Mouse (Mus musculus) cerebellum, postnatal 10 days (tissue): Measurements from ENCODE around the gene Zfp865.
"Not testable (repeated sequence)": the region's sequence is repeated elsewhere in the genome, so short reads cannot be mapped to it uniquely, and the experiment has no call there.

Experiments used
- DNase-seq, 2 experiments: peaks; one replicate each; pipeline ENCODE4 v3.0.0; 2021; ENCODE audit warnings: mixed read lengths in 2 of 2

Gene Zfp865

DNA sequence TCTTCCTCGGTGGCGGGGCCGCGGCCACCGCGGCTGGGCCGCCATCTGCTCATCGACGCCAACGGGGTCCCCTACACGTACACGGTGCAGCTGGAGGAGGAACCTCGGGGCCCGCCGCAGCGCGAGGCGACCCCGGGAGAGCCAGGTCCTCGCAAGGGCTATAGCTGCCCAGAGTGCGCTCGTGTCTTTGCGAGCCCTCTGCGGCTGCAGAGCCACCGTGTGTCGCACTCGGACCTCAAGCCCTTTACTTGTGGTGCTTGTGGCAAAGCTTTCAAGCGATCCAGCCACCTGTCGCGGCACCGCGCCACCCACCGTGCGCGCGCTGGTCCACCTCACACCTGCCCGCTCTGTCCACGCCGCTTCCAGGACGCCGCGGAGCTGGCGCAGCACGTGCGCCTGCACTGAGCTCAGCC, 32.8 kb downstream of the Zfp865 start:
- DNase-seq: peak; percentile 53

GRCm38 (mm10) chr7:5053456-5054179, 33.4 kb downstream of the Zfp865 start:
- DNase-seq: peak; percentile 50 to 57

GRCm38 (mm10) chr7:5056651-5057263, 36.6 kb downstream of the Zfp865 start:
- DNase-seq: peak; percentile 78 to 80

DNA sequence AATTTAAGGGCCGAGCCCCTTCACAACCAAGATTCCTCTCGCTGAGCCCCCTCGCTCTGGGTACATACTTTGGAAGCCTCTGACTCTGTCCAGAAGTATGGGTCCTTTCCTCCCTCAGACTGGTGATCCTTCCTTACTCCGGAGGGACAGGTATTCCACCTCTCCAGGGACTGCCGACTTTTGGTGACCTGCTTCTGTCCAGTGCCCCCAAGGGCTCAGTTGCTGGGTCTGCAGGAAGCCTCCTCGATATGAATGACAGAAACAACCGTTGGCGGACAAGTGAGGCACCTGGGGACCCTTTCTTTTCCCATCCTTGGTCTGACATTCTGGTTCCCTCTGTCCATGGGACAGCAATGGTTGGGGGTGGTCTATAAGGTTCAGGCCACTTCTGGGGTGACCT, 37.2 kb downstream of the Zfp865 start:
- peak in 1 of 2 experiments; percentile 28 for DNase-seq

DNA sequence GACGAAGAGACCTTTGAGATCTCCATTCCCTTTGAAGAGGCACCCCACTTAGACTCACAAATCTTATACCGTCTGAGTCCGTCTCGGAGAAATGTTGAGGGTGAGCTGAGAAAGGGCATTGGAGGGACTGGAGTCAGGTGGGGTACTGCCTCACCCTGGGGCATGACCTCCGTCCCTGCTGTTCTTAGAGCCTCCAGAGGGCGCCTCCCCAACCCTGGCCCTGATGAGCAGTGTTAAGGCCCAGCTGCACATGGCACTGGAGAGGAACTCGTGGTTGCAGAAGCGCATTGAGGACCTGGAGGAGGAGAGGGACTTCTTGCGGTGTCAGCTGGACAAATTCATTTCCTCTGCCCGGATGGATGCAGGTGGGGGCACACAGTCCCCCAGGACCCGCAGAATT, 37.6 kb downstream of the Zfp865 start:
- DNase-seq: peak; percentile 21 to 30

DNA sequence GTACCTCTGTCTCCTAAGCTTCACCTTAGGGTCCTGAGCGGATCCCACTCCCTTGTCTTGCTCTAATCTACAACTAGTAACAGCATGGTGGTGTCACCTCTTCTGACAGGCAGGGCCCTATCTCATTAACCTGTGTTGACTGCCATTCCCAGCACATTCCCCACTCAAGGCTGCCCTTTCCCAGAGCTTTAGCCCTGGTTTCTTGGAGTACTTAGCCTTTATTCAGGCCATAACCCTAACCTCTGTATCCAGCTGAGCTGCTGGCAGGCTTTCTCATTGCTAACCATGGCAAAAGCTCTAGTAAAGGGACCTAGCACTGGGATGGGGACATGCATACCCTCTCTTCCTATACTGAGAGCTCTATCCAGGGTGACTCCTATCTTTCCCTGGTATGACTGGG, 38.5 kb downstream of the Zfp865 start:
- peak in 1 of 2 experiments; percentile 33 for DNase-seq

DNA sequence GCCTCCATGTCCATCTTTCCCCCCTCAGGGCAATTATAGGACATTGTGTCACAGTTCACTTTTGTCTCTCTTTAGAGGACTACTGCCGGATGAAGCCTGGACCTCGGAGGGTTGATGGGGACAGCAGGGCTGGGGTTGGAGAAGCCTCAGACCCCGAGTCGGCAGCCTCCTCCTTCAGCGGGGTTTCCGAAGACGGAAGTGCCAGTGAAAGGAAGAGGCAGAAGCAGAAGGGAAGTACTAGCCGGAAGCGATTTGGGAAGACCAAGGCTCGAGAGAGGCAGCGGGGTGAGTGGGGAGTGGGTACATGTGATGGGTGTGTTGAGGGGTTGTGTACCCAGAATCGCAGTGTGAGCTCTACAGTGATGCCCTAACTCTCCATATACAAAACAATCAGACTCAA, 39.2 kb downstream of the Zfp865 start:
- peak in 1 of 2 experiments; percentile 26 for DNase-seq

GRCm38 (mm10) chr7:5060239-5060731, 40.1 kb downstream of the Zfp865 start:
- peak; percentile 95 to 96 for DNase-seq

- DNase-seq: peak; percentile 100
These were observed 41.0 kb downstream of the Zfp865 start for GRCm38 (mm10) chr7:5060944-5061773.

DNA sequence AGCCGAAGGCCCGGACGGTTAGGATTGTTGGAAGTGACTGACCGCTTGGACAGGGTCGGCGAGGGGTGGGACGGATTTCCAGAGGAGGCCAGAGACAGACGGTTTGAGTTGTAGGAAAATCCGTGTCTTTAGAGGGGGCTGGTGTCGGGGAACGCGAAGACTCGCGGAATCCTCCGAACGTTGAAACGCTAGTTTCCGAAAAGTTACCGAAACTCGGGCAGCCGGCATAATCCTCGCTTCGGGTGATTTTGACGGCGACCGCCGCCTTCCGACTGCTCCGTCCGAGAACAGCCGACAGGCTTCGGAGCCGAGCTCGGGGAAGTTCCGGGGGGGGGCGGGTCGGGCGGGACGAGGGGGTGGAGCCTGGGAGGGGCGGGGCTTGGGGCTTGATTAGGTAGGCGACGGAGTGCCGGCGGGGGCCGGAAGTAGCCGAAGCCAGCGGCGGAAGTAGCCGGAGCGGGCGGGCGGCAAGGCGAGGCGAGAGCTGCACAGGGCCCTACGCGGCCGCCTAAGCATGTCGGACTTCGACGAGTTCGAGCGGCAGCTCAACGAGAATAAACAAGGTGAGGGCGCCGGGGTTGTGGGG, 41.7 kb downstream of the Zfp865 start, which contains the start of gene U2af2:
U2af2 (plus strand) TSS at position 370 of the 586 bp plus-strand sequence.
- DNase-seq: peak; percentile 99

DNA sequence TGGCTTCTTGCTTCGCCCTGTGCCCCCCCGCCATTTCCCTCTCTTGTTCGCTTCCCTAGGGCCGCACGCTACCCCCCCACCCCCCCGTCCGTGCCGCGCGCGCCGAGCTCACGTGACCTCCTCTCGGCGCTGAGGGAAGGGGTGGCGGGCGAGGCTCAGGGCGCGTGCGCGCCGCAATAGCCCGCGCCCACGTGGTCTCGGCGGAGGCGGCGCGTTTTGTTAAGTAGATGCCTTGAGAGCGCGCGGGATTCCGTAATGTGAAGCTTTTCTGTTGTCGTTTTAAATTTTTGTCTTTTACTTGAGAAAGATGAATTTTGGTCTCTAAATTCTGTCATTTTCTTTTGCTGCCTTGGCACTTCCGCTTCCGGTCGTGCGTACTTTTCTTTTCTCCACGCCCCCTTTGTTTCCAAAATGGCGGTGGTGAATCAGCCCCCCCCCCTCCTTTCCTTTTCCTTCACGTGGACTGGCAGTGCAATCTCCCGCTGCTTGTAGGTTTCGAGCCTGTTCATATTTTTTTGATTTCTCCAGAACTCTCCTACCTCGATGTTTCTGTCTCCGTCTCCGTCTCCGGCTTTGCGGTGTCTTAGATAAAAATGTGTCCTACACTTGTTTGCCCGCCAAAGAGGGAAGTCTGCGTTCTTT, 42.3 kb downstream of the Zfp865 start:
- peak; percentile 77 to 85 for DNase-seq

DNA sequence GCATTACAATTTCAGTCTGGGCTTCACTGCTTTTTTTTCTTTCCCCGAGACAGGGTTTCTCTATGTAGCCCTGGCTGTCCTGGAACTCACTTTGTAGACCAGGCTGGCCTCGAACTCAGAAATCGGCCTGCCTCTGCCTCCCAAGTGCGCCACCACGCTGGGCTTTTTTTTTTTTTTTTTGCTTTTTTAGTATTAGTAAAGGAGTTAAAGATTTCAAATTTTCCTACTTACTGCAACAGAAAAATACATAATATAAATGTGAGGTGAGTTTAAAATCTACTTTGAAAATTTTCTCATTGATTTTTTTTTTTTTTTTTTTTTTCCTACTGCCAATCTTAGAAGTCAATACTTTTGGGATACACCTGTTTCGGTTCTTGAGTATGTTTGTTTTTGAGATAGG, 44.7 kb downstream of the Zfp865 start:
- DNase-seq: no peak

DNA sequence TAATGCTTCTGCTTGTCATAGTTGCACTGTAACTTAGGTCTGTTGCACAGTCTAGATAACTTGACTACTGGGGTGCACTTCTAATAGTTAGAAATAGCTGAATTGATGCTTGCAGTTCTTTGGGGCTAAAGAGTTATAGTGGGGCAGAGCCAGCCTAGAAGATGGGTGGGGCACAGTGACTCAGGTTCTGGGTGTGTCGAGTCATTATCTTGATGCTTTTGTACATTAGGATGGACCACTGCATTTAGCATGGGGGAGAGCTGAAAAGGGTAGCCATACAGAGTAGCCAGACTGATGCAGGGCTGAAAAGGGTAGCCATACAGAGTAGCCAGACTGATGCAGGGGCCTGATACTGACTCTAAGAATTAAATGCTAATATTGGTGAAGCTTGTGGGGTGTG, 53.4 kb downstream of the Zfp865 start:
- DNase-seq: no peak

DNA sequence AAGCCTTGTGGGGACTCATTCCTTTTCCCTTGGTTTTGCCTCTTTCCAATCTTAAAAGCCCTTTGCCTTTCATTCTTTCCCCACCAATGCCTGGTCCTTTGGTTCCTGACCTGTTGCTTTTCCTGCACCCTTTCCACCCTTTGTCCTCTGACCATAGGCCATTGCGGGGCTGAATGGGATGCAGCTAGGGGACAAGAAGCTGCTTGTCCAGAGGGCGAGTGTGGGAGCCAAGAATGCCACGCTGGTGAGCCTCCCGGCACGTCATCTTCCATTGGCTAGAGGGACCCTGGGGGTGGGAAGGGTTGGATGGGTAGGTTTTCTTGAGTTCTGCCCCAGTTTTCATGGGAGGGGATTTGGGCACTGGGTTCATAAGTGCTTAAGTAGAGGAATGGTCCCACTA, 54.8 kb downstream of the Zfp865 start:
- no peak for DNase-seq

- no peak for DNase-seq
These were observed 56.8 kb downstream of the Zfp865 start for GRCm38 (mm10) chr7:5076931-5077330.

GRCm38 (mm10) chr7:5079365-5080009, 59.3 kb downstream of the Zfp865 start:
- not testable (repeated sequence) for DNase-seq

GRCm38 (mm10) chr7:5080010-5080751, 60.0 kb downstream of the Zfp865 start, which contains the start of gene Epn1:
Gene Epn1 (plus strand): TSS chr7:5080235.
- peak; percentile 98 to 99 for DNase-seq

DNA sequence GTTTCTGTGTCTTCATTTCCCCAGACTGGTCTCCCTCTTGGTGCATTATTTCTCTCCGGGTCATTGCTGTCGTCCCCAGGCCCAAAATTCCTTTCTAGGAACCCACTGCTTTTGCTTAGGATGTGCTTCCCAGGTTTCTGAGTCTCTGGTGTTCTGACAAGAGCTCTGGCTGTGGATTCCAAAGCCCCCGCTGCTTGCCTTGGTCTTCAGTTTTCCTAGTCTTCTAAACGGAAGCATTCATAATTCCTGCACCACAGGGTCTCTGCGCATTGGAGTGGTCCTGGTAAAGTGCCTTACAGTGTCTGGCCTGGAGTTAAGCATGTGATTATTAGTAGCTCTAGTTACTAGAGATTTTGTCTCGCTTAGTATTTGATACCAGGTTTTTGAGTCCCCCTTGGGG, 60.6 kb downstream of the Zfp865 start:
- DNase-seq: no peak

GRCm38 (mm10) chr7:5081241-5081640, 61.1 kb downstream of the Zfp865 start:
- no peak for DNase-seq

GRCm38 (mm10) chr7:5081939-5082338, 61.8 kb downstream of the Zfp865 start:
- no peak for DNase-seq
